Mouse (Mus musculus): Measurements from ENCODE around the gene Gcnt2. TPM values are rescaled to one million over a fixed set of nuclear protein-coding genes. Genes with fewer than 3 reads are reported as not detected.
"Not testable (repeated sequence)": the region's sequence is repeated elsewhere in the genome, so short reads cannot be mapped to it uniquely, and the experiment has no call there.

Gene Gcnt2
- polyA plus RNA-seq, 1 experiment from 2014 or later, result 5.3 TPM

DNA sequence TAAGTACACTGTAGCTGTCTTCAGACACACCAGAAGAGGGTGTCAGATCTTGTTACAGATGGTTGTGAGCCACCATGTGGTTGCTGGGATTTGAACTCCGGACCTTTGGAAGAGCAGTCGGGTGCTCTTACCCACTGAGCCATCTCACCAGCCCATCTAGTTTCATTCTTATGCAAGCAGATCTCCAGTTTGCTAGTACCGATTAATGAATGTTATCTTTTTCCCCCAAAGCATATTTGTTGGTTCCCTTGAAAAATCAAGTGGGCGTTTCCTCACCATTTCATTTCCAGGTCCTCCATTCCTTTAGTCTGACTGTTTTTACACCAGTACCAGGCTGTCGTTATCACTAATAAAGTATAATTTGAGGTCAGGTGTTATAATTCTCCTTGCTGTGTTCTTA, 139.0 kb downstream of the Gcnt2 start:
- H3K27me3 ChIP-seq (ENCODE audit: control insufficient read depth, insufficient read depth, low read length); H3K4me3 ChIP-seq (replicated peaks; ENCODE audit: low read depth, low read length); ATAC-seq (ENCODE audit: low FRiP score, low TSS enrichment); H3K27ac ChIP-seq (replicated peaks; ENCODE audit: low read depth, low read length); H3K4me2 ChIP-seq (ENCODE audit: low read length); H3K9me3 ChIP-seq (ENCODE audit: control insufficient read depth, low read length); H3K9ac ChIP-seq (replicated peaks; ENCODE audit: low read length); DNase-seq; H3K36me3 ChIP-seq (ENCODE audit: control insufficient read depth, insufficient read depth, low read length): not testable (repeated sequence)
- 93% methylated on average over 5 of the region's 5 CpGs for WGBS
- H3K4me1 ChIP-seq (ENCODE audit: control insufficient read depth, insufficient read depth, low read length), result peaks cover 12% of the 10 kb centered on the region; the same call in 1 of the 2 replicates

DNA sequence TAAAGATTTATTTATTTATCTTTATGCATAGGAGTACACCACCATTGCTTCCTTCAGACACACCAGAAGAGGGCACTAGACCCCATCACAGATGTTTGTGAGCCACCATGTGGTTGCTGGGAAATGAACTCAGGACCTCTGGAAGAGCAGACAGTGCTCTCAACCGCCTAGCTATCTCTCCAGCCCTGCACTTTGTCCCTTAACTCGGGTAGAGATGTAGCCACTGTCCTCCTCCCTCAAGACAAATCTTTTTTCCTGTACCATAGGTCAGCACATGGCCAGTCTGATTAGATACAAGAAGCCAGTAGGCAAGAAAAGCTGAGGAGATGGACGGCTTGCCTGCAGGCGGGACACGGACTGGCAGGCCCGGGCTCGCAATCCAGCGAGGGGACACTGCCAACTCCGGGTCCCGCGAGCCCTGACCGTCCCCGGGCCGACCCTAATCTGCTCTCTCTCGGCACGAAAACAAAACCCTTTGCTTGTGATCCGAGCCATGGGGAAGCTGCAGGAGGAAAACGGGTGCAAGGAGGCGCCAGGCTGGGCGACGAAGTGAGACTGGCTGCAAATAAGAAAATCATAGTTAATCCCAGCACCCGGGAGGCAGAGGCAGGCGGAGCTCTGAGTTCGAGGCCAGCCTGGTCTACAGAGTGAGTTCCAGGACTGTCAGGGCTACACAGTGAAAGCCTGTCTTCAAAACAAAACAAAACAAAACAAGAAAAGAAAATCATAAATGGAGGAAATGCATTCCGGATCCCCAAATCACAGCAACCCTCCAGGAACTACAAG, 140.8 kb downstream of the Gcnt2 start:
- ATAC-seq (ENCODE audit: low FRiP score, low TSS enrichment) (peak; percentile 51), DNase-seq (peak; percentile 53)
- under 1% methylated on average over 25 of the region's 25 CpGs for WGBS
- H3K4me1 ChIP-seq (ENCODE audit: control insufficient read depth, insufficient read depth, low read length), result peaks cover 12% of the 10 kb centered on the region; the same call in 1 of the 2 replicates
- peak overlapping the region; percentile 90 for H3K4me3 ChIP-seq (replicated peaks; ENCODE audit: low read depth, low read length)
- H3K27ac ChIP-seq (replicated peaks; ENCODE audit: low read depth, low read length), result peak overlapping the region; percentile 95
- H3K36me3 ChIP-seq (ENCODE audit: control insufficient read depth, insufficient read depth, low read length), result peaks cover 8% of the 10 kb centered on the region
- H3K27me3 ChIP-seq (ENCODE audit: control insufficient read depth, insufficient read depth, low read length), result no peaks in the 10 kb centered on the region
- peak overlapping the region; percentile 80 for H3K9ac ChIP-seq (replicated peaks; ENCODE audit: low read length)
- H3K4me2 ChIP-seq (ENCODE audit: low read length), result peak overlapping the region; percentile 74
- no peaks in the 10 kb centered on the region for H3K9me3 ChIP-seq (ENCODE audit: control insufficient read depth, low read length)

DNA sequence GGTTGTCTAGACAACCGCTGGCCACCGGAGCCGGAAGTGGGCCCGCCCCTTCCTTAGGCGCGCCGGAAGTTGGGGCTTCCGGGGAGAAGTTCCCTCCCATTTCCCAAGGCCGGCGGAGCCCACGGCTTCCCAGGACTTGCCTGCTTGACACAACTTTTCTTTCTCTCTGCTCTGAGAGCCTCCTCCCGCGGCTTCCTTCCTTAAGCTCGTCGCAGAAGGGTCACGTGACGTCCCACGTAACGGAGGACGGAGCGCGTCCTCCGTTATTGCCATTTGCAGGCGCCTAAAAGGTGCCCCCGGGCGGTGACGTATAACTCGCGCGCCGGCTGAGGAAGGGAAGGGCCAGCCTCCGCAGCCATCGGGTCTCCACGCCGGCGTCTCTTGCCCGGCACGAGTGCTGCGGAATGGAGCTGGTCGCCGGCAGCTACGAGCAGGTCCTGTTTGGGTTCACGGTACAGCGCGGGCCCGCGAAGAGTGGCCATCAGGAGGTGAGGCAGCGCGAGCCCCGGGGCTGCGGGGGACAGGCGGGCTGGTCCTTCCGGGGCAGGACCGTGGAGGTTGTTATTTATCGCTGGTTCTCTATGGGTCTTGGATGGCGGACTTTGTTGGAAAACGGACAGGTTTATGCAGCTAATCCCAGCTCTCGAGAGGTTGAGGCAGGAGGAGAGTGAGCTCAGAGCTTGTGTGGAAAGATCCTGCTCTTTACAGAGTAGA, 141.5 kb downstream of the Gcnt2 start, which contains the start of gene Pak1ip1:
Gene Pak1ip1 (plus strand): TSS at position 98 of the 714 bp plus-strand sequence.
- DNase-seq, result peak; percentile 96

DNA sequence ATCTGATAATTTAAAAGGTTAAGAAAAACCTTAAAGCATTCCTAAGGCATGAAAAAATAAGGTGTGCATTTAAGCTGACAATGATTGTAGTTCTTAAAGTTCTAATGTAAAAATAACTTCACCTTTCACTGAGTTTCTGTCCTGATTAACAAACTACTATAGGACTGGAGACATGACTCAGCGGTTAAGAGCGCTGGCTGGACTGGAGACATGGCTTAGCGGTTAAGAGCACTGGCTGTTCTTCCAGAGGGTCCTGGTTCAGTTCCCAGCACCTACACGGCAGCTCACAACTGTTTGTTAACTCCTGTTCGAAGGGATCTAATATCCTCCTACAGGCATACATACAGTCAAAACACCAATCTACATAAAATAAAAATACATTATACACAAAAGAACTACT, 142.4 kb downstream of the Gcnt2 start:
- DNase-seq (no peak), ATAC-seq (ENCODE audit: low FRiP score, low TSS enrichment) (no peak)
- Histone ChIP-seq H3K4me2 (ENCODE audit: low read length) (peak overlapping the region; percentile 74), H3K9ac (replicated peaks; ENCODE audit: low read length) (no peak overlapping the region), H3K27ac (replicated peaks; ENCODE audit: low read depth, low read length) (no peak overlapping the region), H3K36me3 (ENCODE audit: control insufficient read depth, insufficient read depth, low read length) (peaks cover 20% of the 10 kb centered on the region), H3K27me3 (ENCODE audit: control insufficient read depth, insufficient read depth, low read length) (no peaks in the 10 kb centered on the region), H3K9me3 (ENCODE audit: control insufficient read depth, low read length) (no peaks in the 10 kb centered on the region), H3K4me1 (ENCODE audit: control insufficient read depth, insufficient read depth, low read length) (peaks cover 12% of the 10 kb centered on the region; the same call in 1 of the 2 replicates), H3K4me3 (replicated peaks; ENCODE audit: low read depth, low read length) (peak overlapping the region; percentile 90)
- 89% methylated on average over 5 of the region's 5 CpGs for WGBS

More for the DNA sequence above, 141.5 kb downstream of the Gcnt2 start, which contains the start of gene Pak1ip1:
- Histone ChIP-seq H3K9ac (replicated peaks; ENCODE audit: low read length) (peak within 1 kb of the TSS; percentile 80), H3K27me3 (ENCODE audit: control insufficient read depth, insufficient read depth, low read length) (no peaks in the 10 kb centered on the region), H3K4me1 (ENCODE audit: control insufficient read depth, insufficient read depth, low read length) (peaks cover 12% of the 10 kb centered on the region; the same call in 1 of the 2 replicates), H3K4me2 (ENCODE audit: low read length) (peak within 1 kb of the TSS; percentile 74), H3K9me3 (ENCODE audit: control insufficient read depth, low read length) (no peaks in the 10 kb centered on the region), H3K36me3 (ENCODE audit: control insufficient read depth, insufficient read depth, low read length) (peaks cover 16% of the 10 kb centered on the region), H3K27ac (replicated peaks; ENCODE audit: low read depth, low read length) (peak within 1 kb of the TSS; percentile 95), H3K4me3 (replicated peaks; ENCODE audit: low read depth, low read length) (peak within 1 kb of the TSS; percentile 90)
- ATAC-seq (ENCODE audit: low FRiP score, low TSS enrichment), result peak; percentile 97
- under 1% methylated on average over 58 of the region's 58 CpGs for WGBS

DNA sequence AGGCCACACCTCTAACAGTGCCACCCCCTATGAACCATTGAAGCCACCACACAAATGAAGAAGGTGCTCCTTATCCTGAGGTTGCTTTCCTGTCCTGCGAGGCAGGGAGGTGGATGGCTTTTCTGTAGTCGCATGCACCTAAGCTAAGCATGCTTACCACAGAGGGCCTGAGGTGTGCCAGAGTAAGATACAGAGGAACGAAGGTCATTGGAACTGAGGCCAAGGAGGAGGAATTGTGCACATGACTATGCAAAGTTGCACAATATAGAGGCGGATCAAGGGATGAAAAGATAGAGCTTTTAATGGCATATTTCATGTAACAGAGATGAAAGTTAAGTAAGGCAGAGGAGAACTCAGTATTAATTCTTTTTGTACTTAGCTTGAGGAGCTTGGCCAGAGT, 146.7 kb downstream of the Gcnt2 start:
- H3K36me3 ChIP-seq (ENCODE audit: control insufficient read depth, insufficient read depth, low read length), result peaks cover 62% of the 10 kb centered on the region
- ATAC-seq (ENCODE audit: low FRiP score, low TSS enrichment), result no peak
- 98% methylated on average over 4 of the region's 4 CpGs for WGBS

DNA sequence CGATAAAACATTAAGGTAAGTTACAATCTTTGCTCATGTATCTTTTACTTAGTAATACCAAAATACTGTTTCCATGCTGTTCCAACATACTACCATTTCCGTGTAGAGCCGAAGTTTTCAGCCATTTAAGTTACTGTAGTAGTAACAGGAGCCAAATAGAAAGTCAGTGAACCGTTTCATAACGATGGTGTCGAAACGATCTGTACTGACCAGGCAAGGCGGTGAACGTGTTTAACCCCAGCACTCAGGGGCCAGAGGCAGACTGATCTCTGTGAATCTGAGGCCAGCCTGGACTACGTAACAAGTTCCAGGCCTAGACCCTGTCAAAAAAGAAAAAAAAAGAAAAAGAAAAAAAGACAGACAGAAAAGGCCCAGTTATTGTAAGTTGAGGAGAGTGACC, 148.7 kb downstream of the Gcnt2 start:
- 95% methylated on average over 10 of the region's 10 CpGs for WGBS
- ATAC-seq (ENCODE audit: low FRiP score, low TSS enrichment) (no peak), DNase-seq (no peak)
- Histone ChIP-seq H3K36me3 (ENCODE audit: control insufficient read depth, insufficient read depth, low read length) (peaks cover 82% of the 10 kb centered on the region), H3K27me3 (ENCODE audit: control insufficient read depth, insufficient read depth, low read length) (no peaks in the 10 kb centered on the region), H3K4me1 (ENCODE audit: control insufficient read depth, insufficient read depth, low read length) (no peaks in the 10 kb centered on the region), H3K9me3 (ENCODE audit: control insufficient read depth, low read length) (no peaks in the 10 kb centered on the region), H3K27ac (replicated peaks; ENCODE audit: low read depth, low read length) (no peak overlapping the region), H3K4me2 (ENCODE audit: low read length) (no peak overlapping the region), H3K9ac (replicated peaks; ENCODE audit: low read length) (no peak overlapping the region), H3K4me3 (replicated peaks; ENCODE audit: low read depth, low read length) (no peak overlapping the region)

More for the DNA sequence above, 146.7 kb downstream of the Gcnt2 start:
- peaks cover 8% of the 10 kb centered on the region; the same call in 1 of the 2 replicates for H3K4me1 ChIP-seq (ENCODE audit: control insufficient read depth, insufficient read depth, low read length)
- H3K27me3 ChIP-seq (ENCODE audit: control insufficient read depth, insufficient read depth, low read length), result no peaks in the 10 kb centered on the region
- DNase-seq, result no peak
- no peak overlapping the region for H3K4me2 ChIP-seq (ENCODE audit: low read length)
- no peaks in the 10 kb centered on the region for H3K9me3 ChIP-seq (ENCODE audit: control insufficient read depth, low read length)
- H3K4me3 ChIP-seq (replicated peaks; ENCODE audit: low read depth, low read length), result no peak overlapping the region
- H3K27ac ChIP-seq (replicated peaks; ENCODE audit: low read depth, low read length), result no peak overlapping the region
- H3K9ac ChIP-seq (replicated peaks; ENCODE audit: low read length), result no peak overlapping the region

DNA sequence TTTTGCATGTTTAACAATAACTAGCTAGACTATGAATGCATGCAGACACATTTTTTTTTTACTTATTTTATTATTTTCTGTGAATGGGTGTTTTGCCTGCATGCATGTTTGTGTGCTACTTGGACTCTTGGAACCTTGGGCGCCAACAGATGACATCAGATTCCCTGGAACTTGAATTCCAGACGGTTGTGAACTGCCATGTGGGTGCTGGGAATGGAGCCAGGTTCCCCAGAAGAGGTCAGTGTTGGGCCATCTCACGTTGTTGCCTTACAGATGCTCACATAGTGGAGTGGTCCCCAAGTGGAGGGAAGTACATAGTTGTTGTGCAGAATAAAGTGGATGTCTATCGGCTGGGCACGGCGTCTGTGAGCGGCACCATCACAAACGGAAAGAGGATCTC, 149.4 kb downstream of the Gcnt2 start:
- H3K4me1 ChIP-seq (ENCODE audit: control insufficient read depth, insufficient read depth, low read length), result no peaks in the 10 kb centered on the region
- no peak overlapping the region for H3K9ac ChIP-seq (replicated peaks; ENCODE audit: low read length)
- H3K4me2 ChIP-seq (ENCODE audit: low read length), result no peak overlapping the region
- peaks cover 82% of the 10 kb centered on the region for H3K36me3 ChIP-seq (ENCODE audit: control insufficient read depth, insufficient read depth, low read length)
- no peak overlapping the region for H3K27ac ChIP-seq (replicated peaks; ENCODE audit: low read depth, low read length)
- no peak for ATAC-seq (ENCODE audit: low FRiP score, low TSS enrichment)
- no peaks in the 10 kb centered on the region for H3K27me3 ChIP-seq (ENCODE audit: control insufficient read depth, insufficient read depth, low read length)
- 85% methylated on average over 8 of the region's 8 CpGs for WGBS
- no peak overlapping the region for H3K4me3 ChIP-seq (replicated peaks; ENCODE audit: low read depth, low read length)
- H3K9me3 ChIP-seq (ENCODE audit: control insufficient read depth, low read length), result no peaks in the 10 kb centered on the region
- DNase-seq, result no peak

Measured in midbrain, embryonic 14.5 days (tissue).